Mouse (Mus musculus): ENCODE data around the gene Psmc6.

Gene Psmc6

GRCm38 (mm10) chr14:45329589-45330181, at the start of gene Psmc6:
TSS of gene Psmc6 (plus strand) at chr14:45329788.
- in situ Hi-C loops (cut with MseI, MboI), result no loop called here

DNA sequence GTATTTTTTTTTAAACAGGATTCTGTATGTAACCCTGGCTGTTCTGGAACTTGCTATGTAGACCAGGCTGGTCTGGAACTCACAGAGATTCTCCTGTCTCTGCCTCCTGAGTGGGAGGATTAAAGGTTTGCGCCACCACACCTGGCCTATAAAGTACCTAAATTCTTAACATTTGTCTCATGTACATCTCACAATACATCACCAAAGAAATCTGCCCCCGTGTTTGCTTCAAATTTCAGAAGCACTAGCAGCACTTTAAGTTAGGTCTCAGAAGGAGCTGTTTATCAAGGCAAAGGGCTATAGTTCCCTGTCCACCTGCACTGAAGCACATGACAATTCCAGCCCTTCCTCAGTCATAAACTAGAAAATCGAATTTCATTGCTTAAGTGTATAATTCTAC, 47.5 kb upstream of the Psmc6 start:
- in situ Hi-C loops (cut with MseI, MboI), result no loop called here

GRCm38 (mm10) chr14:45291608-45292007, 38.0 kb upstream of the Psmc6 start:
- in situ Hi-C loops (cut with MseI, MboI), result no loop called here

GRCm38 (mm10) chr14:45303939-45304338, 25.6 kb upstream of the Psmc6 start:
- in situ Hi-C loops (cut with MseI, MboI), result no loop called here

DNA sequence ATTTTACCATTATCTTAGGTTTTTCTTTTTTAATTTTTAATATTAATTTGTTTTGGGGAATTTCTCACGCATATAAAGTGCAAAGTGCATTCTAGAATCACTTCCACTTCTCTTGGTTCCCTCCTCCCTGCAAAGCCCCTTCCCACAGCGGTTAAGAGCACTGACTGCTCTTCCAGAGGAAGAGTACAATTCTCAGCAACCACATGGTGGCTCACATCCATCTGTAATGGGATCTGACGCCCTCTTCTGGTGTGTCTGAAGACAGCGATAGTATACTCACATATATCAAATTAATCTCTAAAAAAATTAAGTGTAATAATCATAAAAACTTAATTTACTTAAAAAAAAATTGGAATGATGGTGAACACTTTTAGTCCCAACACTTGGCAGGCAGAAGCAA, 25.2 kb upstream of the Psmc6 start:
- in situ Hi-C loops (cut with MseI, MboI), result no loop called here

DNA sequence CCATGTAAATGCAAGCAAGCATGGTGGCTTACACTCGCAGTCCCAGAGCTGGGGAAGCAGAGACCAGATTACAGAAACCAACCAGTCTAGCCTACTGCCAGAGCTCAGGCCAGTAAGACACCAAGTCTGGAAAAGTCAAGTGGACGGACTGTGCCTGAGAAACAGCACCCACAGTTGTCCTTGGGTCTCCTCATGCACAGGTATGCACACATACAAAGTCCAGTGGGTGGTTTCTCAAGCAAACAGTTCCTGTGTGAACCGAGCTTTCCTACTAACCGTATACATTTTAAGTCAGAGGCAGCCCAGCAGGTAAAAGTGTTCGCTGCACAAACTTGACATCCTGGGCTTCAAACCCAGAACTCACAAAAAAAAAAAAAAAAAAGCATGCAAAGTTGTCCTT, 23.7 kb upstream of the Psmc6 start:
- in situ Hi-C loops (cut with MseI, MboI), result no loop called here

DNA sequence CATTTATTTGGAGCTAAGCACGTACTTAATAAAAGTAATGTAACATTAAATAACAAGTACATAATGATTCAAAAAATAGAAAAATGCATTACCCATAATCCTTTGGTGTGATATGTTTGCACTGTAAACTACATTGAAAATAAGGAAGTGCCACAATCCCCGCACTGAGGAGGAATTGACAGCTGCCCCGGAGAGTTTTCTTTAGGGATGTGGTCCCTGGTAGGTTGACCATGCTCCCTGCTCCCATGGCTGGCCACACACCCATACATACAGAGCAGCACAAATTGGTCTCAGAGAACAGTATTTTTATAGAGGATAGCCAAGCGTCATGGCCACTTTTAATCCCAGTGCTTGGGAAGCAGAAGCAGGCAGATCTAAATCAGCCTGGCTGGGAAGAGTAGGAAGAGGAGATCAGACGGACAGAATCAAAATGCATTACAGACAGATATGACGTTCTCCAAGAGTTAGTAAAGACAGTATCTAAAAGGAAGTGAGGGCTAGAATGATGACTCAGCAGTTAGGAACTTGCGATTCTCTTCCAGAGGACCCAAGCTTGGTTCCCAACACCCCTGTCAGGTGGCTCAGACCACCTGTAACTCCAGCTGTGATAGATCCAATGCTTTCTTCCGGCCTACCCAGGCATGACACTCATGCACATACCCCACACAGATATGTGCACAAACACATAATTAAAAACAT, 21.8 kb upstream of the Psmc6 start:
- in situ Hi-C loops (cut with MseI, MboI), result no loop called here

DNA sequence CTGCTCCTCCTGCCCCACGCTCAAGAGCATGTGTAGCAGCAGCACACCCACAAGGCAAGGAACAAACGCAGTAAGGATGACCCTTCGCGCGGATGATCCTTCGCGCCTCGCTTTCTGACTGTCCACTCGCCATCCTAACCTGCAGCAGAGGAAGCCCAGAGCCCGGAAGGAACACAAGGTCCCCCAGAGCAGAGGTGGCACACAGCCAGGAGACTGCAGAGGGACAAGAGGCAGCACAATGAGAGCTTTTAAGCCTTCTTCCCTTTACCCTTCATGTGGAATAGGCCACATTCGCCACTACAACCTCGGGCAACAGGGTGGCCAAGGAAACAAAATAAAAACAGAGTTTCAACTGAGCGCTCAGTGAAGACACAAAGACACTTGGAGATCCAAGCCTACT, 19.9 kb upstream of the Psmc6 start:
- in situ Hi-C loops (cut with MseI, MboI), result no loop called here

GRCm38 (mm10) chr14:45310101-45310500, 19.5 kb upstream of the Psmc6 start:
- in situ Hi-C loops (cut with MseI, MboI), result no loop called here

DNA sequence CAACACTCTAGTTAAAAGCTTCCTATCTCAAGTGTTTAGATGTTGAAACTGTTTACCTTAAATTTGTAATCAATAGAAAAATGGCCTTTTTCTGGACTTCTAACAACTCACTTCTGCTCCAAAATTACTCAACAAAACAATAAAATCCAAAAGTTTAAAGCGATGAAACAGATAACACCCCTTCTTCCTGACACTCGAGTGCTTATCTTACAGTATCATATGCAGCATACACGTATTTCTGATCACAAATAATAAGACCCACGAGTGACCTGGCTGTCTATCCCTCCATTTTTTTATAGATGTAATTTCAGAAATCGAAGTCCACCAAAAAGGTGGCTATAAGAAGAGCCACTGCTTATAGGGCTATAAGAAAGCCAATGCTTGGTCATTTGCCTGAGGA, 12.7 kb upstream of the Psmc6 start:
- in situ Hi-C loops (cut with MseI, MboI), result no loop called here

- in situ Hi-C loops (cut with MseI, MboI), result no loop called here
These were observed 11.6 kb upstream of the Psmc6 start for GRCm38 (mm10) chr14:45317921-45318411.

DNA sequence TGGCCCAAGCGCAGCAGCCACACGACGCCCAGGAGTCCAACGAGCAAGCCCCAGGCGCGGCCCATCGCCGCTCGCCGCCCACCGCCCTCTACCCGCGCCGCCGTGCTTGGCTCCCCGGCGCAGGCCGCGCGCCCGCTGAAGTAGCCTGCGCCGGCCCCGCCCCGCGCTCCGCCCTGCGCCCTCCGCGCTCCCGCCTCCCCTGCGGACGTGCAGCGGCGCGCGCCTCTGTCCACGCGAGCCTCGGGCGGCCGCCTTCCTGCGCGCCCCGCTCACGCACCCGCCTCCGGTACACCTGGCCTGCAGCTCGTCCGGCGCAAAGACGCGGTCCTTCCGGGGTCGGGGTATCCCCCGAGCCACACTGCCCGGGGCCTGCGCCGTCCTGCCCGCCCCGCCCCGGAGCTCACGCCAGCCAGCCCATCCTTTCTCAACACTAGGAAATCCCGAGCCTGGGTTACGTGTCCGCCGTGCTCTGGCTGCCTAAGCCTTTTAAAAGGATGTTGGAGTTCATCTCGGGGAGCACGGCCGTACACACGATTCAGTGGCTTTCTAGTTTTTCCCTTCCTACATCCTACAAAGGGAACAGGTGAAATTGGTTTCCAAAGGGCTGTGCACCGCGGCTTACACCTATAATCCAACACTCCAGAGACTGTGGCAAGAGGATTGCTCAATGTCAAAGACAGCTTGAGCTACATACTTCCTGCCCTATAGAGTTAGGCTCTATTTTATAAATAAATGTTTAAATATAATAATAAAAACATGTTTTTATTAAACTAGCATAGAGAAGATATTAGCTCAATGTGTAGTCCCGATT, 11.0 kb upstream of the Psmc6 start, which contains the start of gene Ero1l:
Gene Ero1l, minus strand, starts transcription at position 346 of the 811 bp plus-strand sequence.
- in situ Hi-C loops (cut with MseI, MboI), result no loop called here

GRCm38 (mm10) chr14:45319237-45319610, 10.4 kb upstream of the Psmc6 start:
- in situ Hi-C loops (cut with MseI, MboI), result no loop called here

- in situ Hi-C loops (cut with MseI, MboI), result no loop called here
These were observed 9.5 kb upstream of the Psmc6 start for GRCm38 (mm10) chr14:45320111-45320510.

GRCm38 (mm10) chr14:45321067-45321466, 8.5 kb upstream of the Psmc6 start:
- in situ Hi-C loops (cut with MseI, MboI), result no loop called here

- in situ Hi-C loops (cut with MseI, MboI), result no loop called here
These were observed 8.0 kb upstream of the Psmc6 start for GRCm38 (mm10) chr14:45321622-45322021.

- in situ Hi-C loops (cut with MseI, MboI), result no loop called here
These were observed 7.1 kb upstream of the Psmc6 start for GRCm38 (mm10) chr14:45322450-45322849.

DNA sequence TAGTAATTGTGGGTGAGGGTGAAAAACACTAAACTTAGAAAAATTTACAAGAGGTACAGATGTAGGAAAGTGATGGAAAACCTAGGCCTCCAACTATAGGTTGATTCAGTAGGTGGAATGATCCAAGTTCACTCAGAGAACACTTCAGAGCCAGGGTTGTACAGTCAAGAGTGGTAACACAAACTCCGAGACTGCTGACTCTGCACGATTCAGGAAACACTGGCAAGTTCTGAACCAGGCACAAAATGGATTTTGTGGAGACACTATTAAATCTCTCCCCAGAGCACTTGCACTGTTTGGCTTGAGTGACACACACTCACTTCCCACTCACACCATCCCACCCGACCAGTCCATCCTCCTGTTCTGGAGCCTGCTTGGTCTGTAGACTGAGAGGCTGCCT, 6.3 kb upstream of the Psmc6 start:
- in situ Hi-C loops (cut with MseI, MboI), result no loop called here

- in situ Hi-C loops (cut with MseI, MboI), result no loop called here
These were observed 4.1 kb upstream of the Psmc6 start for GRCm38 (mm10) chr14:45325471-45325870.

DNA sequence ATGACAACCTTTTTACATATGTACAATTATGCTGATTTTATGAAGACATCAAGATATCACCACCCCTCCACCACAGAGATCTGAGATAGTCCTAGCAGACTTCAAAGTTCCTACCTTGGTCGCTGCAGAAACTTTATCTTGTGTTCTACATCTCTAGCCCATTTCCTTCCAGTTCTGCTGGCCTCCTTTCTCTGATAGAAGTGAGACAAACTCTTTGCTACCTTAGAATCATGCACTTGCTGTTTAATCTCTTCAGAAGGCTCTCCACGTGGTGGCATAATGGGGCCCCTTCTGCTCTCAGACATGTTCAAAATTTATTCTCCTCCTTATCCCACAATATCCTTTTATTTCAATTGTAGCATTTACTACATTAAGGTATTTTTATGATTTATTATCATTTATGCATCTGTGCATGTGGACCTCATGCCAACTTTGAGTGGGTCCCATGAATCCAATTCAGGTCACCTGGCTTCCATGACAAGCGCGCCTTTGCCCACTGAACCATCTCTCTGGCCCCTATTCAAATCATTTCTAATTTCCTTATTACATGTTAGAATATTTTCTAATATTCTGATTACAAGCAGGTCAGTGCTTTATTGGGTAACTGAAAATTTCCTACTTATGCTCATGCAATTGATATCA, 1.4 kb upstream of the Psmc6 start:
- in situ Hi-C loops (cut with MseI, MboI), result no loop called here

- in situ Hi-C loops (cut with MseI, MboI), result no loop called here
These were observed 485 bp upstream of the Psmc6 start for GRCm38 (mm10) chr14:45329018-45329588.

All from mouse trophoblast stem cell (cell line).